Mouse (Mus musculus) c-Kit-positive CD71-negative TER-119-negative erythroid progenitor cells, embryonic 14.5 days (primary cell): ENCODE data around the gene Trappc13.

Source experiments
- DNase-seq: peaks from one replicate; pipeline ENCODE4 v3.0.0-alpha.2; 2013; ENCODE audit warnings: low read depth

Gene Trappc13

DNA sequence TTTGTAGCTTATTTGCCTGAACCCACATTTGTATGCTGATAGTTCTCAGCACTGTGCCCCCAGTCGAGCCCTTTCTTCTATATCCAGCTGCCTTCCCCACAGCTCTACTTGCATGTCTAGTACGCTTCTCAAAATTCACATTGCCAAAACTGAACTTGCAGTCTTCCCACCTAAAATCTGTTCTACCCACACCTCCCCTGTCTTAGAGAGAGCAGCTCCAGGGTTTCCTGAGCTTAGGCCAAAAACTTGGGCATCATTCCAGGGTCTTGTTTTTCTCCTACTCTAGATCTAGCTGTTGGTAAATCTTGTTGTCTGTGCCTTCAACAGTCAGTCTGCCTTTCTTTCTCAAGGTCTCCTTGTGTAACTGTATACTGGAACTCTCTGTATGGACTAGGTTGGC, 63.4 kb downstream of the Trappc13 start:
- DNase-seq = no peak

DNA sequence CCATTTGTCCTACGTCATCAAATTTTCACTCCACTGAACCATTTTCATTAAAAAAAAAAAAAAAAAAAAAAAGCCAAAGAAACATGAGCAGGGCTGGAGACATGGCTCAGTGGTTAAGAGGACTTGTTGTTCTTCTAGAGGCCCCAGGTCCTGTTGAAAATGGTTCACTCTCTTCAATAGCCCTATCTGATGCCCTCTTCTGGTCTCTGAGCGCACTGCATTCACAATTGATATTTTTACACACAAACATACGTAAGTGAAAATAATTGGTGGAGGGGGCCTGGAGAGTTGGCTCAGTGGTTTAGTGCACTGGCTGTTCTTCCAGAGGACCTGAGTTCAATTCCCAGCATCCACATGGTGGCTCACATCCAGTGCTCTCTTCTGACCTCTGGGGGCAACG, 64.5 kb downstream of the Trappc13 start:
- DNase-seq = no peak

DNA sequence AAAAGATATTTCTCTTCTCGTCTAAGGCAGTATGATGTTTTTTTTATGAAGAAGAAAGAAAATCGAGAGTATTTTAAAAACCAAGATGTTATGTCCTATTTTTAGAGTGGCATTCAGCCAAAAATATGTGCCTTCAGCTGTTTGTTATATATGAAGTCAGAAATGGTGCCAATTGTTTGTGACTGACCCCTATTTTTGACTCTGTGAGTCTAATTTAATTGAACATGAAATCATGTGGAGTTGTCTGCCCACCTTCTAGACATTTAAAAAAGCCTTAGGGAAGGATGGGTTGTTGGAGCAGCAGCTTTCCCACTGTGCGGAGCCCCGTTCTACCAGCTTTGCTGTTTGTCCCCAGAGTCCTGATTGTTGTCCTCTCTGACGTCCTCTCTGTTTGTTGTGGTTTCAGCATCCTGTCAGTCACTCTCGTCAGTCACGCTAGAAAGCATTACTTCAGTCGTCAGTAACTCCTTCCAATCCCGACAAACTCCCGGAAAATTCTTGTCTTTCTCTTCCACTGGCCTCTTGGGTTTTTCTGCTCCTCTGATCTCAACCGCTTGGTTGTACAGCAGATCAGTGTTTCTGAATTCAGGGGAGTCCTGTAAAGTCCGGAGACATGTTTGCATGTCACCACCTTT, 65.9 kb downstream of the Trappc13 start:
- DNase-seq = no peak

DNA sequence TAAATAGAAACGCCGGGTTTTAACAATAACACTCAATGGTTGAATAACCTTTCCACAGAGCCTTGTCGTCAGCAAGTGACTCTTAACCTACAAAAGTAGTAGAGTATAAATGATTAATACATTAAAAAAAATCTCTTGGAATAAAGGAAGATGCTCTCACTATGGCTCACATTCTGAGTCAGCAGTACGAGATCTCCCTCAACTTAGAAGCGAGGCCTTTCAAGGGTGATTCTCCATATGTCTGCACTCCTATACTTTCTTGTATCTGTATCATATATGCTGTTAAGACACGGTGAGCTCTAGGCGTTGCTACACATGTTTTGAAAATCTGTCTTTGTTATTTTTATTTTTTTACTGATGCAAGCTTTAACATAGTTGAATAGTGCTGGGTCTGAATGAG, 67.7 kb downstream of the Trappc13 start:
- DNase-seq = no peak

DNA sequence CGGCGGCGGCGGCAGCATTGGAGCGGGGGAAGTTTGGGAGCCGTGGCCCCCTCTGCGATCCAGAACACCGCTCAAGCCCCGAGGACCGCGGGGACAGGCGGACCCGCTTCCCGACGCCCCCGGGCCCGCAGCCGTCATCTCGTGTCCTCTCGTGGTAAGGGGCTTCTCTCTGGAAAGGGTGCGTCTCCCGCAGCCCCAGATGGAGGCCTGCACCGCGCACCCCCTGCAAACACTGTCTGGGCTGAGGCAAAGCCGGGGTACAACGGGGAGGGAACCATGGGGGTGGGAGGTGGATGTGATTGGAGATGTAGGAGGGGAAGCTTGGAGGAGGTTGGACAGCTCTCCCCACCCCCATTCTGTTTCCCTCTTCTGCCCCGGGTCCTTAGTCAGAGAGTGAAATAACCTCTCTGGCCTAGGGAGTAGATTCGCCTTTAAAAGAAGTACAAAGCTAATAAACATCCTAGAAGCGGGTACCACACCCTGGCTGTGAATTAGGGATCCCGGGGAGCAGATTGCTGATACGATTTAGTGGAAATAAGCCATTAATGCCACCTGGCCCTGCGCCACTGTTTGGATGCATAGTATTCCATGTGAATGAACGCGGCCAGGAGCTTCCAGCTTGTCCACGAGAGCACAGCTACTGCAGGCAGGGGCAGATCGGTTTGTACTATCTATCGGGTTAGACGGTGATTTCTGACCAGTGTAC, 68.3 kb downstream of the Trappc13 start:
- no peak for DNase-seq

- peak; percentile 60 for DNase-seq
Measured at GRCm38 (mm10) chr13:104109288-104109815, 68.9 kb downstream of the Trappc13 start, which contains the start of the genes Nln and Sgtb. Nln (minus strand) TSS chr13:104109614. Sgtb (plus strand) TSS chr13:104109741.

GRCm38 (mm10) chr13:104108651-104109287, 69.5 kb downstream of the Trappc13 start:
- DNase-seq = no peak

DNA sequence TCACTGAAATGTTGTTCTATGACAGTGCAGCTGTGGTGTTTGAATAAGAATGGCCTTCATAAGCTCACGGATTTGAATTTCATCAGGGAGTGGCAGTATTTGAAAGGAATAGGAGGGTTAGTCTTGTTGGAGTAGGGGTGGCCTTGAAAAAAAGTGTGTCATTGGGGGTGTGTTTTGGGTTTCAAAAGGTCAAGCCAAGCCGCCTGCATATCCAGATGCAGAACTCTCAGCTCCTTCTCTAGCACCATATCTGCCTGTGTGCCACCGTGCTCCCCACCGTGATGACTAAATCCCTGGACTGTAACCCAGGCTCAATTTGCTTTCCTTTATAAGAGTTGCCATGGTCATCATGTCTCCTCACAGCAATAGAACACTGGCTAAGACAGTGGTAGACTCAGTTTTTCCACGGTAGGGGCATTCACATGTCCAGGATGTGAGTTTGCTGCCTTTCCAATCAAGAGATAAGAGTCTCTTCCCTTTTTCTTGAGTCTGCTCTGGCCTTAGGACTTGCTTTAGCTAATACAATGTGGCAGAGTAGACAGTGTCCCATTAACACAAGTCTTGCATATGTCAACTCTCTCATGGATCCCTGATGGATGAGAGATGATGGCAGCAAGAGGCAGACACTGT, 76.5 kb downstream of the Trappc13 start:
- no peak for DNase-seq

DNA sequence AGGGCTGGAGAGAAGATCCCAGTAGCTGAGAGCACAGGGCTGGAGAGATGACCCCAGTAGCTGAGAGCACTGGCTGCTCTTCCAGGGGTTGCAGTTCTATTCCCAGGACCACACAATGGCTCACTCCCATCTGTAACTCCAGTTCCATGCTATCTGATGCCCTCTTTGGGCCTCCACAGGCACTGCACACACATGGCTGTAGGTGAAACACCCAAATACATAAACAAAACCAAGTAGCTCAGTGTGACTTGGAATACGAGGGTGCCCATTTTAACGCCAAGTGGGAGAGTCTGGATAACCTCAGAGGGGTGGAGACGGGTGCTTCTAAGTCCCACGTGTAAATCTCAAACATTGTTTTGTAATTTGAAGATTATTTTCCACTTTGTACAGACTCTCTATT, 77.9 kb downstream of the Trappc13 start:
- no peak for DNase-seq

- no peak for DNase-seq
Measured at GRCm38 (mm10) chr13:104097190-104097589, 81.1 kb downstream of the Trappc13 start.

- DNase-seq = no peak
Measured at GRCm38 (mm10) chr13:104095955-104096354, 82.3 kb downstream of the Trappc13 start.

- DNase-seq = no peak
Measured at GRCm38 (mm10) chr13:104094531-104095385, 83.5 kb downstream of the Trappc13 start.
